Mouse (Mus musculus): ENCODE measurements at regions not wholly inside any gene's neighbourhood (a gene's known extent, or its start where the extent isn't known, plus 50 kb on each side); places are given as distances from the start of the nearest gene placed in this dataset.
"Not testable (repeated sequence)": the region's sequence is repeated elsewhere in the genome, so short reads cannot be mapped to it uniquely, and the experiment has no call there.

DNA sequence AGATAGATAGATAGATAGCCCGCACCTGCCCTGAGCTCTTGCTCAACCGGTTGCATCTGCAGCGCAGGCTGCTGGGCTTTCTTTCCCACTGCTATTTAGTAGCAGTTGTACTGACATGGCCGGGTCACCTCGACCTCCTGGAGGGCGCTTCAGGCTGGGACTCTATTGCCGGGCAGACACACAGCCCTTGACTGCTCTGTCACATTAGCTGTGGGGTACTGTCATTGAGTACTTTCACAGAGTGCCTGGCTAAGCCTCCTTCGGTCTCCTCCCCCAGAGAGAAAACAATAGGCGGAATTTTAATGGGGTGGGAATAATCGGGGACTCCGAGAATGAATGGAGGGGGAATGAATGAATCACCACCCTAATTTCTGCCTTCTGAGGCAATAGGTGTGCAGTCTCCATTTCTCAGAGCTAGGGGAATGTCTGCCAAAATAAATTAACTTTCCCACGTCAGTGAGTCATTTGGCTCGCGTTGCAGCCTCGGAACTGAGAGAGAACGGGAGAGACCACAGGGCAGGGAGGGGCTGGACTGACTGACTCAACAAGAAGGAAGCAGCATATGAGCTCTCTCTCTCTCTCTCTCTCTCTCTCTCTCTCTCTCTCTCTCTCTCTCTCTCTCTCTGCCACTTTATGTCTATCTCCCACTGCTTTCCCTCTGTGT is 101.6 kb upstream of the Med13l start:
- DNase-seq (ENCODE audit: low spot score in 2 of 2) = no peak

DNA sequence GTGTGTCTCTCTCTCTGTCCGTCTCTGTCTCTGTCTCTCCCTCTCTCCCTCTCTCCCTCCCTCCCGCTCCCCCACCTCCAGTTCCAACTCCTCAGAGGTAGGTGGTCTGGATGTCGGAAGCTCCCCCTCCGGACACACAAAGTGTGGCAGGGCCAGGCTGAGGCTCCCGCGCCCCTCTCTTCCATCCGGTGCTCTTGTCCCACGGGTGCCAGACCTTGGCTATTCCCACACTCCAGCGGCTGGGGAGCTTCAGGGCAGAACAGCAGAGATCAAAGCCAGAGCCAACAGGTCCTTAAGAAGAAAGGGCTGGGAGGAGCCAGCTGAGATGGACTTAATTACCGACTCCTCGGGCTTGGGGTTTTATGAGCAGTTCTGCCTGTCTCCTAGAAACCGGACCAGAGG is 101.1 kb upstream of the Med13l start:
- DNase-seq (ENCODE audit: low spot score in 2 of 2) = no peak

DNA sequence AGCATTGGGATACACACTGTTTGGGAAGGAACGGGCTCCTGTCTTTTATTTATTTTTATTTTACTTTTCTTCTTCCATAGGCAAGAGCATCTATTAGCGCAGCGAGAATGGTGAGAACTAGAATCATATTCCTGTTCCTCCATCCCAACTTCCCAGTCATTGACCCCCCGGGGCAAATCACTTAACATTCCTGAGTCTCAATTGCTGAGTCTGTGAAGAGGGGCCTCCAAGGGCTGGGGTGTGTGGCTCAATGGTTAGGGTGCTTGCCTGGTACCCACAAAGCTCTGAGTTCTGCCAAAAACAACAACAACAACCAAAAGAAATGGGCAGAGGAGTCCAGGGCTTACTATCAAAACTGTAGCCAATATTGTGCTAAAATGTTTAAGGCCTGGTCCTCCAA is 98.5 kb upstream of the Med13l start:
- DNase-seq (ENCODE audit: low spot score in 2 of 2) = no peak

DNA sequence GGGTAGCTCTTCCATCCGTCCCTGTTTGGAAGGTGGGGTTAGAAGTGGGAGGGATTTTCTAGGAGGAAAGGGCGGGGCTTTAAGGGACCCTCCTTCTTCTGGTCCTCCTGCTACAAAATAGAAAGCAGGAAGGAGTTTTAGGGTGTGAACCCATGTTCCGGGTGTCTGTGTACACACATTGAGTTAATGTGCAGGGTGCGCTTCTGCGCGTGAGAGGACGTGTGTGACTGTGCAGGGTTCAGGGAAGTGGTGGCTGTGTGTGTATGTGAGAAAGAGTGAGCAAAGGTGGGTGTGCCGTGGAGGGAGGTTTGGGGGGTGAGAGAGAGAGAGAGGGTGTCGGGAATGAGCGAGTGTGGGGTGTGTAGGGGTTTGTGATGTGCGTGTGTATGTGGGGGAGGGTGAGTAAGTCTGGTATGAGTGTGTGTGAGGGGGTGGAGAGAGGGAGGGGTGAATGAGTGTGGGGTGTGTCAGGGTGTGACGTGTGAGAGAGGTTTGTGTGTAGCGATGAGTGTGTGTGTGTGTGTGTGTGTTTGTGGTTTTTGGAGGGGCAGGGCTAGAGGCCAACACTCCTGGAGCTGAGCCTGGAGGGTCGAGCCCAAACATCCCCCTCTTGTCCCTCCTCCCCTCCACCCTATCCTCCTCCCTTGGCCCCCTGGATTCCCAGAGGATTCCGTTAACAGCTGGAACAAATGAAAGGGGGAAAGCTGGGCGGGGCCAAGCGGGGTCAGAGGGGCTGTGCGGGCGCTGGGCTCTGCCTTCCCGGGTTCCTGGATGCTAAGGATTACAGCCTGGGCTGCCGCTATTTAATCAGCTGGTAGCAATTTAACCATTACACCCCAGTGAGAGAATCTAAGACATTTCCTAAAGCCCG is 95.3 kb upstream of the Med13l start:
- DNase-seq (ENCODE audit: low spot score in 2 of 2) = no peak

DNA sequence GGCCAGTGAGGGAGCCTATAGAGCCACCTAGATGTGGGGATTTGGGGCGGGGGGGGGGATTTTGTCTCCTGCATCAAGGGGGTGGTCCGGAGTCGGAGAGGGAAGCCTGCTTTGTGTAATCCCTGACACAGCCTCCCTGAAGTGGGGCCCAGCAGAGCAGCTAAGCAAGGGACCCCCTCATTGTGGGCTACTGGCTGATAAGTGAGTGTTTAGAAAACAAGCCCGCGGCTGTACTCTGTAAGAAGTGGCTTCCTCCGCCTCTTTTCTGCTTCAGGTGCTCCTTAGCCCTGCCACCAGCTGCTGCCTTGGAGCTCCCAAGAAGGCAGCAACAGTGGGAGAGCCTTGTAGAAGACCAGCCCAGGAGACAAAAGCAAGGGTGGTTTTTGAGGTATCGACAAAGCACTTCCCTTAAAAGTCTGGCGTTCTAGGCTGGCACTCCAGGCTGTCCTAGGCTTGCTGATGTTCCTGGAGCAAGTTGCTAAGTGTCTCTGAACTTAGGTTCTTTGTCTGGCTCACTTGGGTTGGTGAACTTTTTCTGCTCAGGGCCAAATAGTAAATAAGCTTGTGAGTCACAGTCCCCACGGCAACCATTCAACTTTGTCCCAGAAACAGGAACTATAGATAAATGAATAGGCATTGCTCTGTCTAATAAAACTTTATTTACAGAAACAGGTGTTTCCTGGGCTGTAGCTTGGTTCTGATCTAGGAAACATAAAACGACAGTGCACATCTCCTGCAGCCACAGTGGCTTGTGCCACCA is 94.3 kb upstream of the Med13l start:
- DNase-seq (ENCODE audit: low spot score in 2 of 2) = no peak

DNA sequence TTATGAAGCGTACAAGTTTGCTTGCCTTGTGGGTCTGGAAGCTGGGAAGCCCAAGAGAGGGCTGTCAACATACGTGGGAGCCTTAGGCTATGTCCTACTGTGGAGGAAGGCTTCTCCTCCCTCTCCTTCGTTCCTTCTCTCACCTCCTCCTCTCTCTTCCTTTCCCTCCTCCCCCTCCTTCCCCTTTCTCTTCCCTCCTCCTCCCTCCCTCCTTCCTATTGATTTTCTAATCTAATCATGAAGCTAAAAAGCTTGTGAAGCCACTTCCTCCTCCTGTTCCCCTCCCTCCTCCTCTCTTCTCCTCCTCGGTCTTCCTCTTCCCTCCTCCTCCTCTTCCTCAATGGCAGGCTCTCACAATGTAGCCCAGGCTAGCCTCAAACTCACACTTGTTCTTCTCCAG is 91.7 kb upstream of the Med13l start:
- DNase-seq (ENCODE audit: low spot score in 2 of 2) = no peak

DNA sequence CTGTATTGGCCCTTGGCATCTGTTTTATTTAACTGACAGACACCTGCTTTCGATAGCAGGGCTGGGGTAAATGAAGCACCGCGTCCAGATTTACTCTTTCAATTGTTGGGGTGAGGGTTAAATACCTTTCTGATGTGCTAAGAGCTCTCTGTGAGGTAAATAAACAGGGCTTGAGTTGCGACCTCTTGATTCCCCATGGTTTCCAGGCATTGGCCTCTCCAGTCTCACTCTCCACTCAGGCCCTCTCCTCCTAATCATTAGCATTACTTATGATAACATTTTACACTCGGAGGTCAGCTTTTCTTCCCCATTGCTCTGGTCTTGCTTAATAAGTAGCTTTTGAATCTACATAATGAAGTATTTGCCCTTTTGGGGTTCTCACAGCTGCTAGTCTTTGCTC is 88.9 kb upstream of the Med13l start:
- DNase-seq (ENCODE audit: low spot score in 2 of 2) = no peak

DNA sequence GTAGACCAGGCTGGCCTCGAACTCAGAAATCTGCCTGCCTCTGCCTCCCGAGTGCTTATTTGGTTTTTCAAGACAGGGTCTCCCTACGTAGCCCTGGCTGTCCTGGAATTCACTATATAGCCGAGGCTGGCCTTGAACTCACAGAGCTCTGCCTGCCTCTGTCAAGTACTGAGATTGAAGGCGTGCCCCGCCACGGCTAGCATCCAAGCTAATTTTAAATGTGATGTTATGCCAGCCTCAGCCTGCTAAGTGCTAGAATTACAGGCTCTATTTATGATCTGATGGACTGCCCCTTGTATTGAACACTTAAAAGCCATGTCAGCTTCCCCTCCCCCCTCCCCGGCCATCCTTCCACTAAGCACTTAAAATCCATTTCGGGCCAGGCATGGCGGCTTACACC is 88.2 kb upstream of the Med13l start:
- DNase-seq (ENCODE audit: low spot score in 2 of 2) = no peak

DNA sequence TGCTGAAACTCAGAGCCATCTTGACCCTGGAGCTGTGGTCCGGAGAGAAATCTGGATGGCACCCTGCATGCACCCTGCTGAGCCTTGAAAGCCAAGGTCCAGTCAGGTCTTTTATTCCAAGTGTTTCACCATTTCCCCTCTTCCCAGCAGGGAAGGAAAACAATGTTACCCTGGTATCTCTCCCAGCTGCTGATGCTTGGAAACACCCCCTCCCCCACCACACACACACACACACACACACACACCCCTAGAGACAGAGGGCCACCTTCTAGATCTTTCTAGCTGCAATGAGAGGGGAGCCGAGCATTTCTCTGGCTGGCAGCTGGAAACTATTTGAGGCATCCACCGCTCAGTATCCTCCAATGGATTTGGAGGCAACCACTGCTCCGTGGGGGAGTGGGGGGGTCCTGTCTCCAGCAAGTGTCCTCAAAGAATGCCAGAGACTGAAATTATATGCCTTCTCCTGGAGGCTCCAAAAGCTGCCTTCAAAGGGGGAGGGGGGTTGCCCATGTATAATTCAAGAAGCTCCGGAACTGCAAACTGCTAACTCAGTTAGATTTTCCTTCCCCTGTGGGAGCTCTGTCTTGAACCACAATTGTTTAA is 87.2 kb upstream of the Med13l start:
- no peak for DNase-seq (ENCODE audit: low spot score in 2 of 2)

DNA sequence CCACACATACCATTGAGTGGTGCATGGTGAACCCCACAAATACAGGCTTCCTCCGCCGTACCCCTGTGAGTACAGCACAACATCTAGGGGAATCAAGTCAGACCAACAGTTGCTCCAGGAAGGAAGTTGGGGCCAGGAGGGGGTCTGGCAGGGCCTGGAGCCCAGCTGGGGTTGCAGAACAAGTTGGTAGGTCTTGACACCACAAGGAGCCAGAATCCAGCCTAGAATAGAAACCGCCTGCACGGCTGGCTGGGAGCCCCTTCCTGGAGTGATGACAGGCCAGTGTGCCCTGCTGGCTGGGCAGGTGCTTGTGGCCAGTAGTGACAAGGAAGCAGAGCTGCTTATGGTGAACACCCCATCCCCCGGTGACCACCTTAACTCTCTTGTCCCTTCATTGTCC is 83.9 kb upstream of the Med13l start:
- DNase-seq (ENCODE audit: low spot score in 2 of 2) = no peak

DNA sequence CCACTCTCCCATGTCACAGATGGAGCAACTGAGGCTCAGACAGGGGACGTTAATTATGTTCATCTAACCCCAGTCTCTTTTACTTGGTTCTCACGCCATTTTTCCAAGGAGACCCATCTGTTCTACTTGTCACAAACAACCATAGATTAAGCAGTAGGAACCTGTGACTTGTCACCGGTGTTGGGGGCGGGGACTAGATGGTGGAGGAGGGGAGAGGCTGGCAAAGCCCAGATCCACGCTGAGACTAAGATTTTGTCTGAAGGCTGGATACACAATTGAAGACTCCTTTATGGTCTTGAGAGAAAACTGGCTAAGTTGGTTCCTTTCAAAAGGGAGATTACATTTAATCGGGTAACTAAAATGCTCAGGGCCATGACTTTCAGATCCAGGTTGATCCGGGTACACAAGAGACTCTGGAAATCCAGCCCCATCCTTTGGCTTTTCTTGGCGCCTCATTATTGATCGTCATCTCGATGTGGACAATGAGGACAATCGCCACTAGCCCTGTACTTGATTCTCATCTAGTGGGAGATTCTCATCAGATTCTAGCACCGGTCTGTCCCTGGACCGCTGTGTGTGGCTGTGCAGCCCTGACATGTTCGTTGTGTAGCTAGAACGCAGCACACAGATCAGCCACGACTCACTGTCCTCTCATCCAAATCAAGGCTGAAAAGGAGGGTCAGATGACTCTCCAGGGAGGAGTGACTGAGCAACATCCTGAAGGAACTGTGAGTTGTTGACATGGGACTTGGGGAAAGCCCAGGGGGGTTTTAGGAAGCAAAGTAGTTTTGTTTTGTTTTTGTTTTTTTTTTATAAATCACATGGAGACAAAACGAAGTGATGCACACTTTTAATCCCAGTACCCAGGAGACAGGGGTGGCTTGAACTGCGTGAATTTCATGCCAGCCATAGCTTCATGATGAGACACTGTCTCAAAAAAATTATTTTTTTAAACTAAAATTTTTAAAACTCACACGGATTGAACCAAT is 83.1 kb upstream of the Med13l start:
- no peak for DNase-seq (ENCODE audit: low spot score in 2 of 2)

DNA sequence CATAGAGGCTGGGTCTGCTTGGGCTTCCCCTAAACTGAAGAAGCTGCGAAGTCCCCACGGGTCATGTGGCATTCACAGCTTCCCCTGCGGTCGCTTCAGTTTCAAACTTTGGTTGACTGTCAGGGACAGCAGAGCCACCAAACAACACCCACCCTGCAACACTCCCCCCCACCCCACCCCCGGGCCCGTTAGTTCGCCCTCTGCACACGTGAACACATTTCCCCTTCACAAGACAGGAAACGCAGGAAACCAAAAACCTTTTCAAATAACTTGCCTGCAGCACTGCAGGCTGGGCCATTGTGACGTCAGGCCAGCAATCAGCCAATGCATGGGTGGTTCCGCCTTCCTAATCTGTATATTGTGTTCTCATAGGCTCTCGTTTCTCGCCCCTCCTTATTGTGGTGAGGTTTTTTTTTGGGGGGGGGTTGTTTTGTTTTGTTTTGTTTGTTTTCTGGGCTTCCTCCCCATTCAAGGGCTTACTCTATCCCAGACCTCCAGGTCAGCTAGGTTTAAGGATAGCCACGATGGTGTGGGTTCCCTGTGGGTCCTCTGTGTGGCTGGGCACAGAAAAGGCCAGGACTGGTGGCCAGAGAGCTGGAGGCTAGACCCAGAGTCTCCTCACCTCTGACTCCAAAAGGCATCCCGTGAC is 82.2 kb upstream of the Med13l start:
- DNase-seq (ENCODE audit: low spot score in 2 of 2) = peak; percentile 50 to 65

DNA sequence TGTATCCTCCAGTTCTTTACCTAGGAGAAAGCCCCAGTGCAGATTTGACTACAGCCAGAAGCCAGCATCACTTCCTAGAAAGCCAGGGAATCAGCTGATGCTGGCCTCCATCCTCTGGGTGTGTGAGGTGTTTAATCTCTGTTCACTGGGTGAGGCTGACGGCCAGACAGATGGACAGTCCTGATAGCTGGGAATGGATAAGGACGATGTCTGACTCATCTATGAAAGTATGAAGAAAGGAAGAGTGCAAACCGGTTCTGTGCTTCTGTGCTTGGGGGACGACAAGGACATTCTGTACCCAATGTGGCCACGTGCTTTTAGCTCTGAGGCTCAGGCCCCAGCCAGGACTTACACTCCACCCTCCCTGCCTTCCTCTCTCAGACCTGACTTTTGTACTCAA is 80.5 kb upstream of the Med13l start:
- peak in 1 of 2 experiments; percentile 29 for DNase-seq (ENCODE audit: low spot score in 2 of 2)

DNA sequence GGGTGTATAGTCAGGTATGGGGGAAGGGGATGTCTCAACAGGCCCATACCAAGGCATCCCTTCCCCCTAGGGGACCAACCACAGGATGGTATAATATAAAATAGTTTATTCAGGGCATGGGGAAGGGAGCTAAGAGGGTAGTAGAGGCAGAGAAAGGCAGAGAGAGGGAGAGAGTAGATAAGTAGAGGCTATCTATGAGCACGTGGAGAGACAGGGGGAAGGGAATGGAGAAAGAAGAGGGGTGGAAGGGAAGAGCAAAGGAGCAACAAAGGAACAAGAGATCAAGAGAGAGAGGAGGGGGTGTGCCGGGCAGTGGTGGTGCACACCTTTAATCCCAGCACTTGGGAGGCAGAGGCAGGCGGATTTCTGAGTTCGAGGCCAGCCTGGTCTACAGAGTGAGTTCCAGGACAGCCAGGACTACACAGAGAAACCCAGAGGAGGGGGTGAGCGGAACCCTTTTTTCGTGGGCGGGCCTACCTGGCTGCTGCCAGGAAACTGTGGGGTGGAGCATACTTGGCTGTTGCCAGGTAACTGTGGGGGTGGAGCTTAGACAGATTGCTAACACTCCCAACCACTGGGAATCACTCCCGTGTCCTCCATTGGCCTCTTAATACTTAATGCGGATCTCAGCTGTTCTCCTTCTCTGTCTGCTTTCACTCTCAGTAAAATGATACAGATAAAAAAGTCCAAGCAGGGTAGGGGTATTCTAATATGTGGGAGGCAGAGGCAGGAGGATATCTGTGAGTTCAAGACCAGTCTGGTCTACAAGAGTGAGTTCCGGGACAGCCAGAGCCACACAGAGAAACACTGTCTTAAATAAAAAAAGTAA is 79.3 kb upstream of the Med13l start:
- DNase-seq (ENCODE audit: low spot score in 2 of 2) = peak in 1 of 2 experiments; percentile 32

DNA sequence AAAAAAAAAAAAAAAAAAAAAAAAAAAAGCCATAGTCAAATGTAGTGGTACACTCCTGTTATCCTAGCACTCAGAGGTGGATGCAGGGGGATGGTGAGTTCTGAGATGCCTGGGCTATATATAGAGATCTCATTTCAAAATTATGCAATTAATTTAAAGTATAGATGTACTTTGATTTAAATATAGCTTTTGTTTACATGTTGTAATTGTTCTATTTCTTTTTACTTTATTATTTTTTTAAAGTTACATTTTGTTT is 78.8 kb upstream of the Med13l start:
- no peak for DNase-seq (ENCODE audit: low spot score in 2 of 2)

DNA sequence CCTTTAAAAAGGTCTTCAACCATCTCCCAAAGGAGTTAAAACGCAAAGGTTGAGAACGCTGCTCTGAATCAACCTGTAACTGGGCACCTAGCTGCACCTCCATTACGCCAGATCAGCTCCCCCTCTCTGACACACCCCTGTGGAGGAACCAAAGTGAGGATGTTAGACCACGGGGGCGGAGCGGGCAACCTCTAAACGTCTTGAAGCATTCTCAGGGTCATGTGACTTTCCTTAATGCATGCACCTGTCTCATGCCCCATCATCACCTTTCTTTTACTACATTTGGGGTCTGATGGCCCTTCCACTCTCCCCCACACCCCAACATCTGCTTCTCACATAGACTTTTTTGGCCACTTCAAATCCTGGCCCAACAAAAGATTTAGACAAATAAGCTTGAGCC is 77.9 kb upstream of the Med13l start:
- peak in 1 of 2 experiments; percentile 39 for DNase-seq (ENCODE audit: low spot score in 2 of 2)

DNA sequence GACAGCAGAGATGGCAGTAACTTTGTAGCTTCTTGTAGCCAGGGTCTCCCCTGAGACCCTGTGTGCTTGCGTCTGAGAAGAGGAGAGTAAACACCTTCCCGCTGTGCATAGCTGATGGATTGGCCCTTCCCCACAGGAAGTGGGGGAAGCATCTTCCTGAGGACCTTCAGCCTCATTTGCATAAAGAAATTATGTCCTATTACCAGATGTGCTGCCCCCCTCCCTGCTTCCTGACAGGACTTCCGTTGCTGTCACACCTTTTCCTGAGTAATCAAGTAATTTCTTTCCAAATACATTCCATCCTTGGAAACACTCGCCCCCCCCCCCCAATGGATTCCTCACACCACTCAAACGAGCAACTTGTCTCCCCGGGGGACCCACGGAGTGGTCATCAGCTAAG is 77.5 kb upstream of the Med13l start:
- DNase-seq (ENCODE audit: low spot score in 2 of 2) = no peak

DNA sequence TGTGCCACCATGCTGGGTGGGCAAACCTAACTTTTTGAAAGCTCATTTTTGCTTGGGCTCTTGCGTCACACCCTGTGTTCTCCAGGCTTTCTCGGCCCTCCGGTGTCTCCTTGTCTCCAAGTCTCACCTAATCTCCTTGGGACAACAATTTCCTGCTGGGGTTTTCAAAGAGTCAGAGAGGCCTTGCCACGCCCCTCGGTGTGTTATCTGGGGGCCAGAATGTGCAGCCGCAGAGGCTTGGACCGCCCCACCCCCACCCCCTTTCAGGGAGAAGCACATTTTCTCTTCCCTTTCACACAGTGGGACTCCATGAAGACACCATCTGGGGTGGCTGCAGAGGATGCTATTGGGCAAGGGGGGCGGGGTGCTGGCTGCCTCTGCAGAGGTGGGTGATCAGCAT is 76.9 kb upstream of the Med13l start:
- peak; percentile 65 to 66 for DNase-seq (ENCODE audit: low spot score in 2 of 2)

DNA sequence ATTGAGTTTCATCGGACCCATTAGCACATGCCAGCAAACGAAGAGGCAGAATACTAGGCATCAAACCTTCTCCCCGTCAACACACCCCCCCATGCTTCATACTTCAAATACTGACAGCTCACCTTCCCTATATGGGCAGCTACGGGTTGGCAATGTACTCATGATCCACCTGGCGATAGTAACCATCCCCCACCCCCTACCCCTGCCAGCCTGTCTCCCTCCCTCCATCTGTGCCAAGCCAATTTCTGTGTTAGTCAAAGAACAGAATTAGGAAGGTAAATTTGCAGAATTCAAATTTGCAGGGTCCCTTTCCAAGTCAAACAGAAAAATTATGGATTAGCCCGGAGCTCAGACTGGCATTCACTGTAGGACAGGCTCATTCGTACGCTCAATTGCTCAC is 75.3 kb upstream of the Med13l start:
- no peak for DNase-seq (ENCODE audit: low spot score in 2 of 2)

DNA sequence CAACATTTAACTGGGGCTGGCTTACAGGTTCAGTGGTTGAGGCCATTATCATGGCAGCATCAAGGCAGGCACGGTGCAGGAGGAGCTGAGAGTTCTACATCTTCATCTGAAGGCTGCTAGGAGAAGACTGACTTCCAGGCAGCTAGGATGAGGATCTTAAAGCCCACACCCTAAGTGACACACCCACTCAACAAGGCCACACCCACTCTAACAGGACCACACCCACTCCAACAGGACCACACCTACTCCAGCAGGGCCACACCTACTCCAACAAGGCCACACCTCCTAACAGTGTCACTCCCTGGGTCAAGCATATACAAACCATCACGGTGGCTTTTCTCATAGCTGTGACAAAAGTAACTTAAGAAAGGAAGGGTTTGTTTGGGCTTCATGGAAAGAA is 68.0 kb upstream of the Med13l start:
- DNase-seq (ENCODE audit: low spot score in 2 of 2) = not testable (repeated sequence)

All from spleen, postnatal 14 days (tissue).